Mouse (Mus musculus) liver, embryonic 14.5 days (tissue): ENCODE results near the gene Phtf2.

ENCODE experiments used
- CTCF ChIP-seq: IDR thresholded peaks from 2 replicates; pipeline ENCODE4 v1.5.1; 2016; ENCODE audit warnings: antibody characterized with exemption, low read depth, control low read depth
- EP300 ChIP-seq: IDR thresholded peaks from 2 replicates; pipeline ENCODE4 v1.6.1; 2016; ENCODE audit warnings: antibody characterized with exemption, low read depth

- no peak for TF ChIP-seq CTCF
- TF ChIP-seq EP300 = no peak
Measured at GRCm38 (mm10) chr5:20759771-20760170, 122.2 kb downstream of the Phtf2 start.
